Mouse (Mus musculus) retina, adult 2 months (tissue): ENCODE data around the gene Cdca8.

Source experiments
- DNase-seq: peaks from one replicate; pipeline ENCODE4 v3.0.0-alpha.2; 2012; ENCODE audit warnings: low read depth, low spot score

Cdca8 gene

DNA sequence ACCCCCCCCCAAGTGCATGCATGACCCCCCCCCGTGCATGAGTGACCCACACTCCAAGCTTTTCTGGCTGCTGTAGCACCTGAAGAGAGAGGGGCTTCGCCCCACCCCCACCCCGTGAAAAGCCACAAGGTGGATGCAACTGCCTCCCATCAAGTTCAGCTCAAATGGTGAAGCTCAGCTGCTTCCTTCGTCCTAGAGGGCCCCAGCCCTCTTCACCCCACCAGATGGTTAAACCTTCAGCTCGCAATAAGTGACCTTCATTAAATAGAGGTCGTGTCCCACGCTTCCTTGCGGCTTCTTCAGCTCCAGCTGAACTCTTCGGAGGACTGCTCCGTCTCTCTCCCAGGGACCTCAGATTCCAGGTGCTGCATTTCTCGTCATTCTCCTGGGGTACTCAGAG lies 58.5 kb downstream of the Cdca8 start, which contains the start of gene Epha10:
TSS of gene Epha10 (plus strand) at position 301 of the 400 bp plus-strand sequence.
- no peak for DNase-seq

GRCm38 (mm10) chr4:124872719-124873118 lies 66.4 kb downstream of the Cdca8 start:
- DNase-seq = no peak
